Mouse (Mus musculus): Measurements from ENCODE around the gene Gm8947. TPM values are rescaled to one million over a fixed set of nuclear protein-coding genes. Genes with fewer than 3 reads are reported as not detected.

Gm8947 gene
- polyA plus RNA-seq, 1 experiment from 2014 or later: not detected

Other genes with a start within 250 kb of the Gm8947 start
- 10.4 and 14.2 TPM in 2 replicates for gene Hmcn1, start 198.9 kb upstream of the Gm8947 start, polyA plus RNA-seq (2016; fragmentation: Nextera tagmentation; extraction: Ambion mirVana)
- 0.28 and 0.44 TPM in 2 replicates for gene Gm47985, start 9.8 kb upstream of the Gm8947 start, polyA plus RNA-seq (2016; fragmentation: Nextera tagmentation; extraction: Ambion mirVana)
- not detected in 2 replicates for gene Gm47995, start 6.1 kb downstream of the Gm8947 start, polyA plus RNA-seq (2016; fragmentation: Nextera tagmentation; extraction: Ambion mirVana)
- gene 3110040M04Rik, start 11.7 kb downstream of the Gm8947 start, polyA plus RNA-seq (2016; fragmentation: Nextera tagmentation; extraction: Ambion mirVana): not detected in 2 replicates
- 0.50 TPM in 1 of 2 replicates, not detected in the other for gene Gm47996, start 17.8 kb downstream of the Gm8947 start, polyA plus RNA-seq (2016; fragmentation: Nextera tagmentation; extraction: Ambion mirVana)
- 343 and 366 TPM in 2 replicates for gene Ivns1abp, start 152.1 kb downstream of the Gm8947 start, polyA plus RNA-seq (2016; fragmentation: Nextera tagmentation; extraction: Ambion mirVana)
- 18.3 and 19.1 TPM in 2 replicates for gene Swt1, start 236.1 kb downstream of the Gm8947 start, polyA plus RNA-seq (2016; fragmentation: Nextera tagmentation; extraction: Ambion mirVana)
- gene Trmt1l, start 236.2 kb downstream of the Gm8947 start, polyA plus RNA-seq (2016; fragmentation: Nextera tagmentation; extraction: Ambion mirVana): 45.2 and 50.7 TPM in 2 replicates